Mouse (Mus musculus) adrenal gland, postnatal 36 days (tissue): ENCODE data around the gene Vsir. TPM values are rescaled to one million over a fixed set of nuclear protein-coding genes. Genes with fewer than 3 reads are reported as not detected.
A peak's percentile ranks its signal among the peaks of the same experiment; 100 is the strongest.

Experiments used
- DNase-seq, 2 experiments: peaks; one replicate each; pipeline ENCODE4 v3.0.0; 2021; ENCODE audit warnings: mixed read lengths in 1 of 2
- total RNA-seq, 2 experiments: library from RNA; stranded (reverse); gene quantifications; 2 replicates each; pipeline ENCODE4 v1.2.3; 2021

Gene Vsir
- total RNA-seq, 2 experiments from 2014 or later: 10.0 to 16.9 TPM

DNA sequence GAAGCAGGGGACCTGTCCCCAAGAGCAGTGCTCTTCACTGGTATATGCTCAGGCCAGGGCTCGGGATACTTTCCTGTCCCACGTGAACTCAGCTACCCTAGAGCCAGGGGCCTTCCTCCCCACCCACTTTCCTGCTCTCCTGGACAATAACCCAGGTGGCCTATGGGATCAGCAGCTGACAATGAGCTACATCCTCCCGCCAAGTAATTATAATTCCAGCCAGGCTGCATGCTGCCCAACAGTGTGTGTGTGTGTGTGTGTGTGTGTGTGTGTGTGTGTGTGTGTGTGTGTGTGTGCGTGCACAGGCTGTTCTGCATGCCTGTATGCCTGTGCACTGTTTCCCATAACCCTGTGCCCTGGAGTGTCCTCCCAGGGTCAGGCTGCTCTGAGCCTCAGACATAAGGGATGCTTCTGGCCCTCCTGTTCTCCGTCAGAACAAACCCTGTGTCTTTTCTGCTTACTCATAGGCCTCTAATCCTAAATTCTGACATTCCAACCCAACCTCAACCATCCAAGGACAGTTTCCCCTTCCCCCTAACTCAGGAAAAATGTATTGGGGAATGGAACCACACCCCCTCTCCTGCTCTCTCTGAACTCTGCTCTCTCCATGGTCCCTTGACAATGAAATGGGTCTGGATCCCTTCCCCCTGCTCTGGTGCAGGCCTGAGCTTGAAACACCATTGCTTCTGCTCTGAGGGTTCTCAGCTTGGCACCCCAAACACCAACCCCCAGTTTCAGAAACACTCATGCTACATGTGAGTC is 6.8 kb downstream of the Vsir start:
- DNase-seq: no peak

DNA sequence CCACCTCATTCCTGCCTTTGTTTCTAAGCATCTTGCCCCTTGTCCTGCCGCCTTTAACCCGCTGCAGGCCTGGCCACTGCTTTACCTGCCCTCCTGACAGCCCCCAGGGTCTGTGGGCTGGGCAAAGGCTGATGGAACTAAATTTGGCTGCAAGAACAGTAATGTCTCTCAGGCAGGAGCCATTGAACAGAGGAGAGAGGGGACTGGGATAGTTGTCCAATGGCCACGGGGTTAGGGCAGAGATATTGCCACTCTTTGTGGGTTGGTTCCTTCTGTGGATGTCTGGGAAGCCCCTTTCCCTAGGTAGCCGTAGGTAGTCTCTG is 7.3 kb downstream of the Vsir start:
- DNase-seq: no peak

DNA sequence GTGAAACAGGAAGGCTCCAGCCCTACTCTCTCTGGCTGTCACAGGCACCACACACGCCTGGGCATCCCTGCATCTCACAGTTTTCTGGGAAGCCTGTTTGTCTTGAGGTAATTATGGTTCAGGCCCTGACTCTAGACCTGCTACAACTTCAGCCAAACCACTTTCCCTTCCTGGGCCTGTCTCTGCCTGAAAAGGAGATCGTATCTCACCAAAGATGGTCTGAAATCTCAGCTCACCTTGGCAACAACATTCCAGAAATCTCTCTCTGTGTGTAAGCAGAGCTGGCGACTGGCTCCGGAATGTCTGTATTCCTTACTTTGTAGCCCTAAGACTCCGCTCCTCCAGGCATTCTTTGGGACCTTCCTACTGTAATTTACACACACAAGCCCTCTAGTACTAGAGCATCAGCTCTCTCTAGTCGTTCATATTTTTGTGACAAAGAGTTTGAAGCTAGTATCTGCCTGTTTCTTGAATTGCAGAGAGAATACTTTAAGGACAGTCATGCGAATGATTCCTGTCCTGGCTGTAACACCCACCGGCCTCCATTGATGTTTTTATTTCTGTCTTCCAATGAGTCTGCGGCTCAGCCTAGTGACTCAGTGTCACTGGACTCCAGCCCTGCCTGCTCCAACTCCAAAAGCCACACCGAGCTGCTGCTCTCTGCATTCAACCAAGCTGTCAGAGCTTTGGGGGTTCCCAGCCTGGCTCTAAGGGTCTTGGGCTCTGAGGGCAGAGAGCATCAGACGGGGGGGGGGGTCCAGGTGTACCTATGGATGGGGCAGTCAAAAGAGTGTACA is 8.4 kb downstream of the Vsir start:
- DNase-seq: peak; percentile 48 to 56

DNA sequence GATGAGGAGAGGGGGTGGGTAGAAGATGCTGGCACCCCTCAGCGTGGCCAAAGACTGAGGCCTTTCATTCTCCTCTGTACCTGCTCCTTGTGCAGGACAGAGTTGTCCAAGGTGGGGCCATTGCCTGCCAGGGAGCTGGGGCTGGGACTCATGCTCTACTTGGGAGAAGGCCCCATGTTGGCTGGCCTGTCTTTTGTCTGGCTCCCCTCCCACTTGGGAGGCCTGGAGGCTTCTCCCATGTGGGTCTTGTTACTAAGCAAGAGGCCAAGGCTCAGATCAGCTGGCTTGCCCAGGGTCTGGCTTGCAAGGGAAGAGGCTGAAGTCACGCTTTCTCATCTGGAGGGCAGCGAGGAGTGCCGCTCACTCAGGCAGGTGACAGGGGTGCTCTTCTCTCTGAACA is 10.8 kb downstream of the Vsir start:
- DNase-seq: peak in 1 of 2 experiments; percentile 44

DNA sequence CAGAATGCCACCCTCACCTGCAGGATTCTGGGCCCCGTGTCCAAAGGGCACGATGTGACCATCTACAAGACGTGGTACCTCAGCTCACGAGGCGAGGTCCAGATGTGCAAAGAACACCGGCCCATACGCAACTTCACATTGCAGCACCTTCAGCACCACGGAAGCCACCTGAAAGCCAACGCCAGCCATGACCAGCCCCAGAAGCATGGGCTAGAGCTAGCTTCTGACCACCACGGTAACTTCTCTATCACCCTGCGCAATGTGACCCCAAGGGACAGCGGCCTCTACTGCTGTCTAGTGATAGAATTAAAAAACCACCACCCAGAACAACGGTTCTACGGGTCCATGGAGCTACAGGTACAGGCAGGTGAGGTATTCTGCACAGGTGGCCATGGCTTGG is 11.2 kb downstream of the Vsir start:
- no peak for DNase-seq

DNA sequence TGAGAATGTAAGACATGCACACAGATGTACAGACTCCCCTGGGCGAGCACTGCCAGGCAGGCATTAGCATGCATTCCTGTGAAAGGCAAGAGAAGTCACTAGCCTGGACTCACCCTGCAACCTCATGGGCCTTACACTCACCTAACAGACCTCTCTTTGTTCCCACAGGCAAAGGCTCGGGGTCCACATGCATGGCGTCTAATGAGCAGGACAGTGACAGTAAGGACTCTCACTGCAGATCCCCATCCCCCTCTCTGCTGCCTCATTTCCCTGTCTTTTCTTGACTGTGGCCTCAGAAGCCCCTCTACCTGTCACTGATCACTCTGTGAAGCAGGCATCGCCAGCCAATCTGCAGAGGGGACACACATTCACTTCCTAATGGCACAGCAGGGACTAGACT is 12.1 kb downstream of the Vsir start:
- DNase-seq: no peak

DNA sequence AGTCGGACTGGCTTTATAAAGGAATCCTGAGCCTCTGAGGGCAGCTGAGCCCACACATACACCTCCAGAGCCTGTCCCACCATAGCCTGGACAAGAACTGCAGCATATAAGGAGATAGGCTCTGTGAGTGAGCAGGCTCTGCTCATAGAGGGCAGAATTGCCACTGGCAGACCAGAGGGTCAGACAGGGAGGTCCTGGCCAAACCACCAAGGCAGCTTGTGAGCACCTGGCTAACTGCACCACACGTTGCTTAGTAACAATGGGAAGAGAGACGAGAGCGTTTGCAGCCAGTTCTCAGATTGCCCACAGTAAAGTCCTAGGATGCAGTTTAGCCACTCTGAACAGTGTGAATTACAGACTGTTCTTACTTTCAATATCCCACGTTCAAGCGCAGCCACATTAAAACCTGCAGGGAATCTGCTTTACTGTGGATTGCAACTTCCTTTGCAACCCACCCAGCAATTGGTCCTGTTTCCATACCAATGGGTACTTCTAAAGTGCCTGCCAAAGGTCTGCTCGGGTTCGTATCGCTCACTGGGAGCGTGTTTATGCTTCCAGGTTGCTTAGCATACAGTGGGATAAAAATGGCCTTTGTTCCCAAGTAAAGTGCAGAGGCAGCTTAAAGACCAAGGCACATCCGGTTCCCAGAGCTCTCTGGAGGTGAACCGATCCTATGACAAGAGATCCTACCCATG is 15.1 kb downstream of the Vsir start:
- no peak for DNase-seq

DNA sequence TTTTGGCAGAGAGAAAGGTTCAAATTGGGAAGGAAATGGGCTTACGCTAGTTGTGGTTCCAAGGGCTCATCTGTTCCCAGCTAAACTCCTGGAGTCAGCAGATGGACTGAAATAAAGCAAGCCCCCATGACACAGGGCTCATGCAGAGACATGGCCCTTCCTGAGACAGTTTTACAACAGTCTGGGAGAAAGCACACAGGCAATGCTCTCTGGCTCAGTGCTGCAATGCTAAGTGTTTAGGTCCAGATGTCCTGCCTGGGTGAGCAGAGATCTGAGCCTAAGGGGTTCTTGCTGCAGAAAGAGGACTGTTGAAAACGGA is 15.6 kb downstream of the Vsir start:
- DNase-seq: no peak

DNA sequence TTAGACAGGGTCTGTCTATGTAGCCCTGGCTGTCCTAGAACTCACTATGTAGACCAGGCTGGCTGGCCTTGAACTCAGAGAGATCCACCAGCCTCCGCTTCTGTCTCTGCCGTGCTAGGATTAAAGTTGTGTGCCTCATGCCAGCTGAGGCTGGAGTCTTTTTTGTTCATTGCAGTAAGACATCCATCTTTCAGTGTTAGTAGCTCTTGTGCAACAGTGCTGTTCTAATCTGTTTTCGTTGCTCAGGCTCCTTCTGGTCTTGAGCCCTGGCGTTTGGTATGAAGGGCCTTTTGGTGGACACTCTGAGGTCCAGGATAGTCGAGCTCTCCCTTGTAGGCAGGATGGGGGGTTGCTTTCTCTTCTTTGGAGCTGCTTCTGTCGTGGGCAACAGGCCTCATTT is 16.8 kb downstream of the Vsir start:
- DNase-seq: no peak

DNA sequence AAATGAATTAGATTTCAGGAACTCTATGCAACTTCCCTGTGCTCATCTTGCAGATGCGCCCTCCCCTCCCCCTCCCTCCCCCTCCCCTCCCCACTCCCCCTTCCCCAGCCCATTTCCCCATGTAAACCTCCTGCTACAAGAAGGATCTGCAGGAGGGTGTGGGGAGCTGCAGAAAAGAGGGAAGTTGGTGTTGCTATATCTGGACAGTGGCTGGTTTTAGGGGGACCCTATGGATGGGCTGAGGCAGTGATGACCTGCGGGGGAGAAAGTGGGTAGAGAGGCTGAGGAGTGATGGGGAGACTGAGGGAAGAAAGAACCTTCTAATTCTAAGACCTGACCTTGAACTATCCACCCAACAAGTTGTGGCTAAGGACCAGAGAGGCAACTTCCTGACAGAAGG is 20.5 kb downstream of the Vsir start:
- no peak for DNase-seq

DNA sequence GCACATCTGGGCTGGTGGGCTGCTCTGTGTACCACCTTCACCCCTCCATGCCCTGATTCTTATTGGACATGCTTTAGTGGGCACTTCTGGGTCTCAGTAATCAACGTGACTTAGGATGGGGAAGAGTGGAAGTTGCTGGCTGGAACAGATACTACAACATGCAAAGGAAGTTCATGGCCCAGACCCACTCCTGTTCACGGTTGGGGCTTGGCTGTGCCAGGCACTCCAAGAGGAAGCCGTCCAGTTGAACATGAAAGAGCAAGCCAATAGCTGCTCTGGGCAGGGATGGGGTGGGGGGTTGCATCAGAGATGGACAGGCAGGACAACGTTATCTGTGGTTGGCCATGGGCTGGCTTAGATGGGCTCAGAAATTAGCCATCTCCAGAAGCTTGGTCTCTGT is 21.3 kb downstream of the Vsir start:
- DNase-seq: no peak

DNA sequence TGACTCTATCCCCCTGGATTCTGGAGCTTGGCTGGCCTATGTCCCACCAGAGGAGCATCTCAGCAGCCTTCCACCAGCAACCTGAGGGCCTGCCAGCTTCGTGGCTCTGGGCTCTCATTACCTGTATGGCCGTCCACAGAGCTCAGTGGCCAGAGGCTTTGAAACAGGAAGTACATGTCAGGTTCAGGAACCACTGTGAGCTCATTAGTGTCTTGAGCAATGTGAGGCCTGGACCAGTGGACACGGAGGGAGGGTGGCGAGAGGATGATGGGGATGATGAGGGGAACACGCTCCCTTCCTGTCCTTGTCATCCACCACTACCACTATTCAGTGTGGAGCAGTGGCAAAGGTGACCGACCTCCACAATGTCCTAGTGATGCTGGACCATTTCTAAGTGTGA is 22.8 kb downstream of the Vsir start:
- DNase-seq: no peak

DNA sequence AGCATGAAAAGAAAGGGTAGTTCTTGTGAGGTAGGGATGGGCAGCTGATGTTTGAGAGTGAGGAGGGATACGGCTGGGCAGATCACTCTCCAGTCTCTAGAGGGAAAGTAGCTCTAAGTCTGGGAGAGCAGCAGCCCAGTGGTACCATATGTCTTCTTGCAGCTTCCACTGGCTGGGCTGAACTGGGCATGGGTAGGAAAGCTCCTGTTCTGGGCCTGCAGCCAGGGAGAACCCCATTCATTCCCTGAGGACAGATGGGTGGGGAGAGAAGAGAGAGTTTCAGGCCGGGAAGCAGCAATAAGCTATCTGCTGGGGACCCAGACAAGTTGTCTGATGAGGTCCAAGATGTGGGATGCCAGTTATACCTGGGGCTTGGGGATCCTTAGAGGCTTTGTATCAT is 23.4 kb downstream of the Vsir start:
- DNase-seq: no peak

DNA sequence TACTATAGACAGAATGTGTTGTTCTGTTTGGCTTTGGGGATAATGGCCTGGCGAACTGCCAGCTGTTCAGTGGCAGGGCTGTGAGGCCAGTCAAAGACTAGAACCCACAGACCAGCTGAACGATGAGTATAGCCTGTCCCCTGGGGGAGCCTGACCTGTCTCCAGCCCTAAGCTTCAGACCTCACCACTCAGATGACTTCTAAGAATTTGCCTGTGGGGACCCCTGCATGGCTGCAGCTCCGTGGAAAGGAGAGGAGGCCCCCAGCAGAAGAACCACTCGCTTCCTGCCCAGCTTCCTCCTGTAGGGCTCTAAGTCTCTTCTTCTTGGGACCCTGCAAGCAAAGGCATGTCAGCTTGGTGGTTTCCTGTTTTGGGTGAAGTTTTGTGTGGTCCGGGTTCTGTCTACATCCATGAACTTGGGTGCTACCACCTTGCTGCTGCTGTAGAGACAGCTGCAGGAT is 24.0 kb downstream of the Vsir start:
- DNase-seq: no peak

DNA sequence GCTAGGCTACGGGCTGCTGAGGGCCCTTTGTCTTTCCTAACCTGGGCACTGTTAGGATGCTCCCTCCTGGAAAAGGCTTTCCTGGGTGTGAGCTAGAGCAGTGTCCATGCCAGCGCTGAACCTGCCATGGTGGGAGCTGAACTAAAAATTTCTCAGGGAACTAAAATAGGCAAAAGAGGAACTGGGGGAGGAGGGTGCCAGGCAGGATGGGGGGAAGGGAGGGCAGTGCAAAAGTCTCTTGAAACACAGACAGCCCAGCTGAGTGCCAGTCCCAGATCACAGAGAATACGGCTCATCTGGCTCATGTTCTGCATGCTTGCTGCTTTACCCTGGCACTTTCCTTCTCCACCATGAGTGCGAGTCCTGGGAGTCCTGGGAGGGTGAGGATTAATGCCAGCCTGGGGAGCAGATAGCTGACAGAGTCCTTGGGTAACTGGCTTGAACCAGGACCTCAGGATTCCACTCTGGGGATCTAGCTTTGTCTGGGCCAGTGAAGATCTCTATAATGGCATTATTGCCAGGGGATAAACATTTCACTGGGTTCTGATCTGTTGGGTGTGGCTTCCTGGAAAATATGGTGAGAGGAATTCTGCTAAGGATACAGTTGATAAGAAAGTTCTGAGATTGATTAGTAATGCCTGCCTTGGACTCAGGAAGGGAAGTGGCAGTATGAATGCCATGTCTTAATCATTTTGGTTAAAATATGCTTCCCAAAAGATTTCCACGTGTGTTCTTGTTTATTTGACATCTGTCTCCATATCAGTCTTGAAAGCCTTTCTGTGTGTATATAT is 25.1 kb downstream of the Vsir start:
- DNase-seq: peak in 1 of 2 experiments; percentile 46

DNA sequence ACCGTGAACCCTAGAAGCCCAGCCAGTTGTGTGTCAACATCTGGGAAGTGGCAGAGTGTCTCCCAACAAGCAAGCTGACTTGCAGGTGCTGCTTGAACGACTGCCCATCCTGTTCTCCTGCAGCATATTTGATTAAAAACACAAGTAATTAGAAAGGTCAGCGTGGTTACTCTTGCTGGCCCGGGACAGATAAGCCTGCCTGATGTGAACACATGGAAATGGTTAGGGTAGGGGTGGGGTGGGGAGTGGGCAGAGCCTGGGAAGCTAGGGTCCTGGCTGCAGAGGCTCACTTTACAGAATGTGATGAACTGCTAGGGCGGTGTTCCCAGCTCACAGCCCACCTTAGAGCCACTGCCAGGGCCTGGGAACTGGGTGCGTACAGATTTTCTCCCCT is 26.9 kb downstream of the Vsir start:
- no peak for DNase-seq

DNA sequence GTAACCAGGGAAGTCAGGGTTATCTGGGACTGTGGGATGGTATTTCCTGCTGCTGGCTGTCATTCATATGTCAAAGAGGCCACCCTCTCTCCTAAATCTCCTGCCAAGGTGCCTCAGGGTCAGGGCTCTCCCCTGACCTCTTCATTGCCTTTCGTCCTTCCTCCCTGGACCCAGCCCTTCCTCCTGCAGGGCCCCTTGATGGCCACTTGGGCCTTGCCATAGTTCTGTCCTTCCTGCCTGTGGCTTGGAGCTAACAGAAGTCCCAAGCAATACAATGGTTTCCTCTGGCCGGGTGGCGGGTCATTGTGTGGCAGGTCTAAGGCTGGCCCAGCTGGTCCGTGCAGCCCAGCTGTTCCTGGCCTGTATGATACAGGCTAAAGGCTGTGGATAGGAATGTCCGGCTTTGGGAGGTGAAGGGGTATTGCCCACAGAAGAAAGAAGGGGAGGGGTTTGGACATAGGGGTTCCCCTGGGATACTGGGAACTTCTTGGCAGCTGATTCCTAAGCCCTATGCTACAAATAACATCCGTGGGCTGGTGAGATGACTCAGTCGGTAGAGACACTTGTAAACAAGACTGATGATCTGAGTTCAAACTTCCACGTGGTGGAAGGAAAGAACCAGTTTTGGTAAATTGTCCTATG is 27.4 kb downstream of the Vsir start:
- DNase-seq: peak; percentile 40 to 56

DNA sequence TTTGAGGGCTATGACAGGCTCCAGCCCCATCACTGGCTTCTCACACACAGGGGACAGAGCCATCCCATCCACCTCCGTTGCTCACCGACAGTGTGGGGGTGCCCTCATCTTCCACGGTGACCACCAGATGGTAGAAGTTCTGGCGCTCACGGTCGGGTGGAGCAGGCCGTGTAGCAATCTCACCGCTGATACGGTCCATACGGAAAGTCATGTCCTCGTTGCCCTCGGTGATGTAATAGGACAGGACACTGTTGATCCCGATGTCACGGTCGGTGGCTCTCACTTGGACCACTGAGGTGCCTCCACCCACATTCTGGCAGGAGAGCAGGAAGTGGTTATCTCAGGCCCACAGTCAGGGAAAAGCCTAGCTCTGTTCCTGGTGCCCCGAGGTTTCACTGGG is 30.1 kb downstream of the Vsir start:
- DNase-seq: no peak

DNA sequence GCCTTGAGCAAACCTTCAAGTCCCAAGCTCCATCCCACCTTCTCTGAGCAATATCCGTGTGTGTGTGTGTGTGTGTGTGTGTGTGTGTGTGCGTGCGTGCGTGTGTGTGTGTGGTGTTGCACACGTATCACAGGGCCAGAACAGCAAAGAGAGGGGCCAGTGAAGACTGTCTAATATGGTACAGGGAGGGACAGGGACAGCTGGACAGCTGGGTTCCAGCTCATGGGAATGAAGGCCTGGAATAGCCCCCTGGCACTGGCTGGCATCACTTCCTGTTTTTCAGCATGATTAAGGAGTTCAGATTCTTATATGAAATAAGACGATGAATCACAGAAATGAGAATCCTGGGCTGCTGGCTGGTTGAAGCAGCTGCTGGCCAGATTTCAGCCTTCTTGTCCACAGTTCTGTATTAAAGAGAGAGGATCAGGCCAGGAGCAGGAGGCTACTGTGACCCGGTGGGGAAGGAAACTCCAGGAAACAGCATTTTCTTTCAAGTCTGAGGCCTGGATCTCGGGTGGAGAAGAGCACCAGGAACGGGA is 32.8 kb downstream of the Vsir start:
- DNase-seq: no peak

DNA sequence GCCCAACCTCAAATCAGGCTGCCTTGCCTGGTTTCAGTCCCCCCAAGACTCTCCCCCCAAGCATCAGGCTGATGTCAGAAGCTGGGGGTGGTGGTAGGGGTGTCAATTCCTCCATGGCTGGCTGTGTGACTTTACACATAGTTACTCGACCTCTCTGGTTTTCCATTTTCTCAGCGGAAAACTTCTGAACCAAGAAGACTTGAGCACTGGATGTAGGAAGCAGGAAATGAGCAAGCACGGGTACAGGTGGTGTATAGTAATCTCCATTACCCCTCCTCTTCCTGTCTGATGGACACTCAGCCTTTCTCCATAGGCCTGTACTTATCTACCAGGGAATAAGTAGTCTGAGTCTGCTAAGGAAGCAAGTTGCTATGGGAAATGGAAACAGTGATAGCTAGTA is 33.6 kb downstream of the Vsir start:
- no peak for DNase-seq

DNA sequence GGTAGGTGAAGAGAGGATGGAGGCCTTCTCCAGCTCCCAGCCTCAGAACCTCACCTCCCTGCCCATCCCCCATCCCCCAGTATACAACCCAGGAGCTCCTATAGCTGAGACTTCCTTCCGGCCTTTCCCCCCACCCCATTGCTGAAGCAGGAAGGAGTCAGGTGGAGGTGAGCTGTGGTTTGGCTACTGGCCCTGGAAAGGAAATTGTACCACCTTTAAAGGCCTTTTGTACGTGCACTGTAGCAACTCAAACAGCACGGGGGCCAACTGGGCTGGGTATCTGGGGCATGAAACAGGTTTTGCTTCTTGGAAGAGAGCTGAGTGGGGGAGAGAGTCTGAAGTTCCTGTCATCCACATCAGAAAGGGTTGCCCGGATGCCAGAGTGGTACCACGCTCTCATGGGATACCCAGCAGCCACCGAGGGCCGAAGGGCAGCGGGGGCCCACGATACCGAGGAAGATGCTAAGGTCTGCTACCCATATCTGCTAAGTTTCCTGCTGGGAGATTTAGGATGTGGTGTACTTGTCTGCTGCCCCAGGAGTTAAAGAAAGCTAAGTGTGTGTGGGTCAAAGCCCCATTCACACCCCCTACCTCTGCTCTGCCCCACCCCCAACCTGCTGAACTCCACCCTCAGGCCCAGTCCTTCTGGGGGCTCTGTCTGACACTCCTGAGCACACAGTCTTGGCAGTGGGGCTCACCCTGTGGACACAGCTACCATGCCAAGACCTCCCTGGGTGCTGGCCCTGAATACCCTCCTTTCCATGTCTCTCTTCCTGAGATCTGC is 34.7 kb downstream of the Vsir start:
- DNase-seq: no peak
